ENCODE assay signal across 12 mouse cellular contexts in the genomic region with DNA sequence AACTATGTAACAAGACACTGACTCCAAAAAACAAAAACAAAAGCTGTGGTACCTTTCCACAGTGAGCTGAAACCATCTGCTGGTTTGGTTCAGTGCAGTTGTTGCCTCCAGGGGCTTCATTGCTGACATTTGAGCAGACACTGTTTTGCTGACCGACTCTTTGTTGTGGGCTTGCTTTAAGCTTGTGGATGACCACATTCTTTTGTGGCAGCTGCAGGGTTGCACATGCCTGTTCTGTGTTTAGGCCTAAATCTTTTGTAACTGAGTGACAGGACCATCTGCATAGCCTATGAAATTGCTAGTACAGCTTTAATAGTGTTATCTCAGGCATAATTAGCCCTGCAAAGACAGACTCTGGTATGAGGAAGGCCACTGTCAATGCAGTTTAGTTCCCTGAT. TPM values are rescaled to one million over a fixed set of nuclear protein-coding genes. Genes with fewer than 3 reads are reported as not detected.
DNase-seq lines count a peak whose midpoint lies in the region; ATAC-seq and TF ChIP-seq lines count a peak whose summit lies in the region.
"Had no signal": no experiment of that assay in that cellular context is flagged by ENCODE, and none has a peak within 500 bp of the region (broad histone marks: within the 10 kb centered on the region; RNA-seq: fewer than 3 reads in every experiment).

No protein-coding gene starts in this region.

- 15% methylated on average over 1 of the region's 1 CpGs for WGBS in heart, embryonic 16.5 days
- WGBS in neural tube, embryonic 14.5 days: 44% methylated on average over 1 of the region's 1 CpGs
- WGBS in neural tube, embryonic 15.5 days: 54% methylated on average over 1 of the region's 1 CpGs
- WGBS in forebrain, postnatal 0 days: 29% methylated on average over 1 of the region's 1 CpGs

- peak; percentile 17; the same call in 1 of the 2 replicates for ATAC-seq in heart, embryonic 16.5 days (replicated peaks; ENCODE audit: extremely low read depth, insufficient read depth, low FRiP score)
- ATAC-seq in neural tube, embryonic 14.5 days (ENCODE audit: low read depth): 0 out of 2 replicates have a peak, but pooled peaks have one; percentile 19
- ATAC-seq in neural tube, embryonic 15.5 days (ENCODE audit: low FRiP score): no peak
- peak; percentile 62 for ATAC-seq in forebrain, postnatal 0 days

- no peak overlapping the region for H3K4me3 ChIP-seq in heart, embryonic 16.5 days (ENCODE audit: low read length)
- no peak overlapping the region for H3K4me3 ChIP-seq in neural tube, embryonic 14.5 days (ENCODE audit: low read depth, low read length)
- no peak overlapping the region for H3K4me3 ChIP-seq in neural tube, embryonic 15.5 days (replicated peaks)
- H3K4me3 ChIP-seq in forebrain, postnatal 0 days (ENCODE audit: low read depth, low read length): no peak overlapping the region
- H3K4me3 ChIP-seq: liver, embryonic 15.5 days; neural tube, embryonic 12.5 days had no signal

- no peaks in the 10 kb centered on the region for H3K9me3 ChIP-seq in heart, embryonic 16.5 days (replicated peaks; ENCODE audit: control insufficient read depth, low read length)
- H3K9me3 ChIP-seq in neural tube, embryonic 14.5 days (ENCODE audit: control insufficient read depth, low read length): no peaks in the 10 kb centered on the region
- H3K9me3 ChIP-seq in neural tube, embryonic 15.5 days (replicated peaks): no peaks in the 10 kb centered on the region
- no peaks in the 10 kb centered on the region for H3K9me3 ChIP-seq in forebrain, postnatal 0 days (ENCODE audit: low read length)
- H3K9me3 ChIP-seq: liver, embryonic 15.5 days; neural tube, embryonic 12.5 days had no signal

- H3K4me2 ChIP-seq in heart, embryonic 16.5 days (ENCODE audit: low read depth, low read length): no peak overlapping the region
- no peak overlapping the region for H3K4me2 ChIP-seq in neural tube, embryonic 14.5 days (ENCODE audit: low read depth, low read length)
- H3K4me2 ChIP-seq in neural tube, embryonic 15.5 days: no peak overlapping the region
- no peak overlapping the region for H3K4me2 ChIP-seq in forebrain, postnatal 0 days (ENCODE audit: low read depth)
- H3K4me2 ChIP-seq: neural tube, embryonic 12.5 days had no signal

- no peak for DNase-seq in heart, postnatal 4 days
- DNase-seq in forebrain, postnatal 0 days: no peak
- DNase-seq in retina, embryonic 14.5 days (ENCODE audit: low spot score): peak; percentile 55
- DNase-seq in thymus, postnatal 4 days: no peak
- no peak for DNase-seq in frontal cortex, postnatal 36 days (ENCODE audit: low spot score in 2 of 2)
- DNase-seq: cerebellum, adult 18-20 months; kidney, adult 11 months had no signal

- peaks cover 17% of the 10 kb centered on the region for H3K4me1 ChIP-seq in heart, embryonic 16.5 days (ENCODE audit: control insufficient read depth, insufficient read depth, low read length)
- H3K4me1 ChIP-seq in neural tube, embryonic 14.5 days (ENCODE audit: control insufficient read depth, insufficient read depth, low read length): no peaks in the 10 kb centered on the region
- H3K4me1 ChIP-seq in neural tube, embryonic 15.5 days: no peaks in the 10 kb centered on the region
- H3K4me1 ChIP-seq in forebrain, postnatal 0 days (ENCODE audit: insufficient read depth): no peaks in the 10 kb centered on the region
- H3K4me1 ChIP-seq: neural tube, embryonic 12.5 days had no signal

- H3K27me3 ChIP-seq in heart, embryonic 16.5 days (ENCODE audit: control insufficient read depth, insufficient read depth, low read length): no peaks in the 10 kb centered on the region
- H3K27me3 ChIP-seq in neural tube, embryonic 14.5 days (ENCODE audit: control insufficient read depth, insufficient read depth, low read length): no peaks in the 10 kb centered on the region
- no peaks in the 10 kb centered on the region for H3K27me3 ChIP-seq in neural tube, embryonic 15.5 days (replicated peaks)
- no peaks in the 10 kb centered on the region for H3K27me3 ChIP-seq in forebrain, postnatal 0 days (ENCODE audit: insufficient read depth, low read length)
- H3K27me3 ChIP-seq: liver, embryonic 15.5 days; neural tube, embryonic 12.5 days had no signal

- H3K27ac ChIP-seq in heart, embryonic 16.5 days (ENCODE audit: low read length): no peak overlapping the region; the same call in 1 of the 2 replicates
- H3K27ac ChIP-seq in neural tube, embryonic 14.5 days (ENCODE audit: low read depth, low read length): no peak overlapping the region
- no peak overlapping the region for H3K27ac ChIP-seq in neural tube, embryonic 15.5 days (replicated peaks)
- H3K27ac ChIP-seq in forebrain, postnatal 0 days (ENCODE audit: low read depth, low read length): no peak overlapping the region
- H3K27ac ChIP-seq: neural tube, embryonic 12.5 days had no signal

- no peak overlapping the region for H3K9ac ChIP-seq in heart, embryonic 16.5 days (ENCODE audit: low read length)
- no peak overlapping the region for H3K9ac ChIP-seq in neural tube, embryonic 14.5 days (replicated peaks; ENCODE audit: low read depth, low read length)
- H3K9ac ChIP-seq in neural tube, embryonic 15.5 days (replicated peaks): no peak overlapping the region
- no peak overlapping the region for H3K9ac ChIP-seq in forebrain, postnatal 0 days
- H3K9ac ChIP-seq: liver, embryonic 15.5 days; neural tube, embryonic 12.5 days had no signal

- no peak for TF ChIP-seq CTCF in forebrain, postnatal 0 days (IDR thresholded peaks at IDR 0.05; ENCODE audit: low read depth)

- peaks cover 7% of the 10 kb centered on the region for H3K36me3 ChIP-seq in heart, embryonic 16.5 days (ENCODE audit: control insufficient read depth, insufficient read depth)
- H3K36me3 ChIP-seq in neural tube, embryonic 14.5 days (ENCODE audit: control insufficient read depth, insufficient read depth, low read length): no peaks in the 10 kb centered on the region
- no peaks in the 10 kb centered on the region for H3K36me3 ChIP-seq in neural tube, embryonic 15.5 days
- no peaks in the 10 kb centered on the region; the same call in 1 of the 2 replicates for H3K36me3 ChIP-seq in forebrain, postnatal 0 days (ENCODE audit: insufficient read depth)

RNA-seq across cellular contexts. Expression of gene Tmem123, which starts 20.8 kb away (rescaled TPM):
- 89.0 and 104 TPM in 2 replicates for polyA plus RNA-seq in heart, embryonic 16.5 days (2015; fragmentation: Nextera tagmentation; extraction: Ambion mirVana)
- 10 to 100 TPM; 62.0 to 67.2 TPM for total RNA-seq in heart, postnatal 4 days (2021)
- 13.0 and 21.7 TPM in 2 replicates for polyA plus RNA-seq in neural tube, embryonic 14.5 days (2014; fragmentation: Nextera tagmentation; extraction: Ambion mirVana)
- 13.5 and 32.2 TPM in 2 replicates for polyA plus RNA-seq in neural tube, embryonic 15.5 days (2015; fragmentation: Nextera tagmentation; extraction: Ambion mirVana)
- 13.7 and 19.8 TPM in 2 replicates for total RNA-seq in forebrain, postnatal 0 days (2014; rRNA removed)
- polyA plus RNA-seq in forebrain, postnatal 0 days (2015; fragmentation: Nextera tagmentation; extraction: Ambion mirVana): 13.9 TPM in 2 replicates

RNA-seq across cellular contexts. Expression of gene Birc2, which starts 52.2 kb away (rescaled TPM):
- 27.9 and 29.7 TPM in 2 replicates for polyA plus RNA-seq in heart, embryonic 16.5 days (2015; fragmentation: Nextera tagmentation; extraction: Ambion mirVana)
- total RNA-seq in heart, postnatal 4 days (2021): 10 to 100 TPM; 20.8 to 23.5 TPM
- 49.3 and 53.6 TPM in 2 replicates for polyA plus RNA-seq in neural tube, embryonic 14.5 days (2014; fragmentation: Nextera tagmentation; extraction: Ambion mirVana)
- polyA plus RNA-seq in neural tube, embryonic 15.5 days (2015; fragmentation: Nextera tagmentation; extraction: Ambion mirVana): 37.8 and 40.2 TPM in 2 replicates
- 53.0 and 54.2 TPM in 2 replicates for total RNA-seq in forebrain, postnatal 0 days (2014; rRNA removed)
- 23.8 and 28.8 TPM in 2 replicates for polyA plus RNA-seq in forebrain, postnatal 0 days (2015; fragmentation: Nextera tagmentation; extraction: Ambion mirVana)
